Mouse (Mus musculus) heart, embryonic 14.5 days (tissue): ENCODE measurements around the gene Cfap126. TPM values are rescaled to one million over a fixed set of nuclear protein-coding genes. Genes with fewer than 3 reads are reported as not detected.

Experiments
- ATAC-seq: fragments of 200-750 bp; cut with Nextera tagmentation; 2 replicates; pipeline ENCODE4 v1.8.0; 2017; ENCODE audit warnings: low read depth, moderate TSS enrichment; ENCODE audit not compliant: insufficient number of reproducible peaks, insufficient read depth, low FRiP score
- H3K27ac ChIP-seq, 2 experiments: fragments of 200-500 bp in 1 of 2; fragments of 300-500 bp in 1 of 2; sonication (generic) in 1 of 2; replicated peaks in 1 of 2; 2 replicates each; pipeline ENCODE4 v1.5.1; 2012 to 2014; ENCODE audit warnings: low read depth in 2 of 2, low read length in 2 of 2, control low read depth in 1 of 2, mild to moderate bottlenecking in 1 of 2, mixed read lengths in 1 of 2; ENCODE audit not compliant: control insufficient read depth in 1 of 2, insufficient read depth in 1 of 2
- H3K27me3 ChIP-seq: fragments of 300-500 bp; sonication (generic); 2 replicates; pipeline ENCODE4 v1.6.1; 2014; ENCODE audit warnings: mild to moderate bottlenecking, low read length, control low read depth; ENCODE audit not compliant: control insufficient read depth, insufficient read depth
- H3K36me3 ChIP-seq: fragments of 300-500 bp; sonication (generic); 2 replicates; pipeline ENCODE4 v1.6.1; 2014; ENCODE audit warnings: mild to moderate bottlenecking, control low read depth, low read length, mixed read lengths; ENCODE audit not compliant: control insufficient read depth, insufficient read depth
- H3K4me1 ChIP-seq, 2 experiments: fragments of 200-500 bp in 1 of 2; fragments of 300-500 bp in 1 of 2; sonication (generic) in 1 of 2; 2 replicates each; pipeline ENCODE4 v1.6.1; 2012 to 2014; ENCODE audit warnings: low read length in 2 of 2, control low read depth in 1 of 2, mixed read lengths in 1 of 2; ENCODE audit not compliant: control insufficient read depth in 2 of 2, insufficient read depth in 2 of 2
- H3K4me2 ChIP-seq: fragments of 300-500 bp; sonication (generic); 2 replicates; pipeline ENCODE4 v1.6.1; 2014; ENCODE audit warnings: mild to moderate bottlenecking, low read length
- H3K4me3 ChIP-seq, 2 experiments: fragments of 200-500 bp in 1 of 2; fragments of 300-500 bp in 1 of 2; sonication (generic) in 1 of 2; 2 replicates each; pipeline ENCODE4 v1.5.1; 2012 to 2014; ENCODE audit warnings: low read length in 2 of 2, mild to moderate bottlenecking in 2 of 2, control low read depth in 1 of 2, low read depth in 1 of 2, moderate library complexity in 1 of 2; ENCODE audit not compliant: control insufficient read depth in 1 of 2, insufficient read depth in 1 of 2
- H3K9ac ChIP-seq: fragments of 300-500 bp; sonication (generic); 2 replicates; pipeline ENCODE4 v1.6.1; 2014; ENCODE audit warnings: mild to moderate bottlenecking, low read length
- H3K9me3 ChIP-seq: fragments of 300-500 bp; sonication (generic); 2 replicates; pipeline ENCODE4 v1.6.1; 2016; ENCODE audit warnings: low read length, control low read depth; ENCODE audit not compliant: control insufficient read depth
- WGBS: fragments of 180-500 bp; shearing (Covaris S2); extraction: QIAGEN DNeasy Blood & Tissue Kit; methylation state at CpG from one replicate; pipeline ENCODE4 v1.1.7; 2014; 5-methylcytosine and 5-hydroxymethylcytosine counted together
- polyA plus RNA-seq: library from polyadenylated mRNA; unstranded; fragments of >200 nt; fragmentation: Nextera tagmentation; extraction: Ambion mirVana; gene quantifications from 2 replicates; pipeline ENCODE4 v1.2.1, GENCODE M21; 2014

Gene Cfap126
- polyA plus RNA-seq, 1 experiment from 2014 or later = 3.0 TPM

- WGBS = 36% methylated on average over 4 of the region's 4 CpGs
- H3K4me3 ChIP-seq = no peak overlapping the region
- no peak overlapping the region for H3K9ac ChIP-seq
- no peak overlapping the region for H3K4me2 ChIP-seq
- H3K9me3 ChIP-seq = no peaks in the 10 kb centered on the region
- no peaks in the 10 kb centered on the region for H3K27me3 ChIP-seq
- H3K36me3 ChIP-seq = no peaks in the 10 kb centered on the region
- H3K27ac ChIP-seq = no peak overlapping the region
- ATAC-seq = no peak
- H3K4me1 ChIP-seq = peaks cover 6% of the 10 kb centered on the region in 2 experiments; a peak in 2 of 4 replicates
Observed at GRCm38 (mm10) chr1:171094424-171094823, 19.3 kb upstream of the Cfap126 start.

DNA sequence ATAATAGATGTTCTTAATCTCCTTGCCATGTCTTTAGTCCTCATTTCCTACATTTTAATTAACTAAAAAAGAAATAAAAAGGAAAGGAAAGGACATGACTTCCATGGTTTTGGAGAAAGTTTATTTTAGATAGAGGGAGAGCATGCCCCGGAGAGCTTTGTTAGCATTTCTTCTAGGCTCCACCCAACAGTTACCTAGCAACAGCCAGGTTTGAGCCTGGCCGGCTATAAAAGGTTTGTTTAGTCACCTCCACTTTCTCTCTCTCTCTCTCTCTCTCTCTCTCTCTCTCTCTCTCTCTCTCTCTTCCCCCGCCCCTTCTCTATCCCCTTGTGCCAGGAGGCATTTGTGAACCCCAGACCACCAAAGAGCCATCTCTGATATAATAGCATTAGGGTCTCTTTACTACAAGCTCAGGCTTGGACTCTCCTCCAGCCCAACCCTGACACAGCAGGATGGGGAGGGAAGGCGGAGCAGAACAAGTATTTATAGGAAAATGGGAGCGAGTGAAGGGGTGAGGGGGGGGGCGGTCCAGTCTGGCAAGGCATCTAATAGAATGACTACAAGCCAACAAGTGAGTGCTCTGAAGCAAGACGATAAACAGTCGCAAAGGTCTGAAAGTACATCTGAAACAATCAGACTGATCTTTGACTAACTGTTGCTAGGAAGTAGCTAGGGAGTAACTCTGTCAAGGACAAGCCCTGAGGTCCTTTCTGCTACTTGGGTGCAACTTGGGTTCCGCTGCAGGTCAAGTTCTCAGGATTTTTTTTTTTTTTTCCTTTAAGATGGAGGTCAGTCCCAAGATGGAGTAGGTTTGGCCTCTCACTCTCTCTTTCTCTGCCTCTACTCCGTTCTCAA is 17.4 kb upstream of the Cfap126 start:
- Histone ChIP-seq H3K36me3 (no peaks in the 10 kb centered on the region), H3K27me3 (no peaks in the 10 kb centered on the region), H3K9ac (no peak overlapping the region), H3K27ac (no peak overlapping the region), H3K9me3 (no peaks in the 10 kb centered on the region), H3K4me1 (peaks cover 6% of the 10 kb centered on the region in 2 experiments; a peak in 2 of 4 replicates), H3K4me3 (no peak overlapping the region), H3K4me2 (peak overlapping the region; percentile 47)
- WGBS = 23% methylated on average over 10 of the region's 10 CpGs
- no peak for ATAC-seq

DNA sequence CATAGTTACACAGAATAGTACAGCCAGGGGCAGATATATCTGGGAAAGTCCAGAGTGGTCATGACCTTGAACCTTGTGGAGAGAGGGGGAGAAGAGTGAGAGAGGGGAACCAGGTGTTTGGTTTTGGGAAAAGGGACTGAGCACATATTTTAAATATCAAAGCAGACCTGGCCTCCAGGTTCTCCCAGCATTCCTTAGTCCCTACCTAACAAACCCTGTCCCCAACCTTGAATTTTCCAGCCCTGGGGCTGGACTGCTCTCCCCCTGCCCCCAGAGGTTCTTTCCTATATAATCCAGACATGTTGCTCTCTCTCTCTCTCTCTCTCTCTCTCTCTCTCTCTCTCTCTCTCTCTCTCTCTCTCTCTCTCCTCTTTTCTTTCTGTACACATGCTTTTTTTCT is 16.6 kb upstream of the Cfap126 start:
- no peak for ATAC-seq

GRCm38 (mm10) chr1:171097612-171098011 is 16.1 kb upstream of the Cfap126 start:
- Histone ChIP-seq H3K27me3 (no peaks in the 10 kb centered on the region), H3K27ac (no peak overlapping the region), H3K4me3 (no peak overlapping the region), H3K4me2 (no peak overlapping the region), H3K36me3 (no peaks in the 10 kb centered on the region), H3K9me3 (no peaks in the 10 kb centered on the region), H3K4me1 (peaks cover 6 to 8% of the 10 kb centered on the region in 2 experiments; a peak in 2 of 4 replicates), H3K9ac (no peak overlapping the region)
- WGBS = 23% methylated on average over 2 of the region's 2 CpGs
- no peak for ATAC-seq

More for the DNA sequence above, 16.6 kb upstream of the Cfap126 start:
- no peak overlapping the region for H3K27ac ChIP-seq
- H3K4me3 ChIP-seq = no peak overlapping the region
- H3K27me3 ChIP-seq = no peaks in the 10 kb centered on the region
- H3K36me3 ChIP-seq = no peaks in the 10 kb centered on the region
- no peak overlapping the region for H3K4me2 ChIP-seq
- H3K9me3 ChIP-seq = no peaks in the 10 kb centered on the region
- H3K4me1 ChIP-seq = peaks cover 6 to 8% of the 10 kb centered on the region in 2 experiments; a peak in 2 of 4 replicates
- no peak overlapping the region for H3K9ac ChIP-seq

DNA sequence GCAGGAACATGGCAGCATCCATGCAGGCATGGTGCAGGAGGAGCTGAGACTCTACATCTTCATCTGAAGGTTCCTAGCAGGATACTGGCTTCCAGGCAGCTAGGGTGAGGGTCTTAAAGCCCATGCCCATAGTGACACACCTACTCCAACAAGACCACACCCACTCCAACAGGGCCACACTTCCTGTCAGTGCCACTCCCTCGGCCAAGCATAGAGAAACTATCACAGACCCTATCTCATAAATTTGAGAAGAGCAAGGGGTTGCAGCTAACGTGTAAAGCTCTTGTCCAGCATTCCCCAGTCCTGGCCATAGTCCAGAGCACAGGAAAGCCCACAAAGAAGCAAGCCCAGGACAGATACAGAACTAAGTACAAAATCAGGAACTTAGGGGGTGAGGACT is 12.7 kb upstream of the Cfap126 start:
- Histone ChIP-seq H3K9me3 (no peaks in the 10 kb centered on the region), H3K27ac (no peak overlapping the region), H3K4me2 (peak overlapping the region; percentile 74; the same call in 1 of the 2 replicates), H3K9ac (no peak overlapping the region), H3K4me3 (no peak overlapping the region), H3K36me3 (no peaks in the 10 kb centered on the region), H3K27me3 (no peaks in the 10 kb centered on the region), H3K4me1 (peaks cover 6 to 9% of the 10 kb centered on the region in 2 experiments; a peak in 2 of 4 replicates)
- WGBS = 41% methylated on average over 2 of the region's 2 CpGs
- no peak for ATAC-seq

DNA sequence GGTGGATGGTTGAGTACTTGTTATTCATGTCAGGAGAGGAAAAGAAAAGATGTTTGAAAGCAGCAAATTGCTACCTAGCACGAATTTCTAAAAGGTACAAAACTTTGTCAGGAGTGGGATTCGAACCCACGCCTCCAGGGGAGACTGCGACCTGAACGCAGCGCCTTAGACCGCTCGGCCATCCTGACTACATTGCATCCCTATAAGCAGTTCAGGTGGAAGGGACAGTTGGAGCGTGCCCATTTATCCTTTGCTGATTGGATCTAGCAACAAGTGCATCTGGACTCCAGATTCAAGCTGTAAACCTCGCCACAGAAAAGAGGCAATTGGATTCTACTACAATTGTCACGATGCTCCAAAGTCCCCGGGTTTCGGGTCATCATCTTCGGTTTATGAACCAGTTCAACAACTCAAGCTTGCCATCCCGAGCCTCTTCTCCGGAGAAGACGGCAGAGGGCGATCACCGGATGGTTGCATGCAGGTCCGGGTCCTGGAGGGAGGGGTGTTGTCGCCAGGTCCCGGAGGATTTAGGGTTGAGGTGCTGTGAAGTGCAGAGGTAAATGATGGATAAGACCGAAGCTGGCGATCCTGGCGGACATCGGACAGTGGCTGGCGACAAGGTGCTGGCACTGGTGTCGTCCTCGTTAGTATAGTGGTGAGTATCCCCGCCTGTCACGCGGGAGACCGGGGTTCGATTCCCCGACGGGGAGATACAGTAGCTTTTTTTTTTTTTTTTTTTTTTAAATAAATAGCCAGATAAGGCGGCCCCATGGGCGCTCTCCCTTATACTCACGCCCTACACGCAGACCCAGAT is 11.8 kb upstream of the Cfap126 start:
- peak overlapping the region; percentile 60 to 73 for H3K4me3 ChIP-seq
- H3K4me1 ChIP-seq = peaks cover under 1 to 4% of the 10 kb centered on the region in 2 experiments; a peak in 1 of 4 replicates
- H3K9ac ChIP-seq = peak overlapping the region; percentile 77
- WGBS = under 1% methylated on average over 40 of the region's 40 CpGs
- no peaks in the 10 kb centered on the region for H3K9me3 ChIP-seq
- no peaks in the 10 kb centered on the region for H3K27me3 ChIP-seq
- H3K27ac ChIP-seq = peak overlapping the region in 1 of 2 experiments; percentile 75; a peak in 2 of 4 replicates
- peak; percentile 80 for ATAC-seq
- peak overlapping the region; percentile 74 for H3K4me2 ChIP-seq
- no peaks in the 10 kb centered on the region for H3K36me3 ChIP-seq

DNA sequence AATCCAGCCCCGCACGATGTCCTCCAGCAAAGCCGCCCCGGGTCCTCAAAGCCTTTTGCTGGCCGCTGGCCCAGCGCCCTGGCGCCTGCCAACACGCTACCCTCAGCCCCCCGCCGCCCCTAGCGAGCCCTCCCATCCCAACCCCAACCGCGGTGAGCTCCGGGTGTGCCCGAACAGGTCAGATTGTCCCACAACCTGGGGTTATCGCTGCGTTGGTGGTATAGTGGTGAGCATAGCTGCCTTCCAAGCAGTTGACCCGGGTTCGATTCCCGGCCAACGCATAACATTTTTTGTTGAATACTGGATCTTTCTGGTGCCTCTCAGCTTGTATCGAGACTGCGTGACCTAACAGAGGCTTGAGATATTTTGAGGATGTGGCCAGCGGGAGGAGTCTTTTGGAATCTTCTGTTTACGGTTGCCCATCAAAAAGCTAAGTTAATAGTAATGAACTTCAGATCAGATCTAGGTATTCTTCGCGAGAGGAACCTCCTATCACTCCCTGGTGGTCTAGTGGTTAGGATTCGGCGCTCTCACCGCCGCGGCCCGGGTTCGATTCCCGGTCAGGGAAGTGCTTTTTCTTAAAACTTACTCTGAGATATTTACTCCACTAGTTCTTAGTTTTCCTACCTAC is 11.1 kb upstream of the Cfap126 start:
- Histone ChIP-seq H3K27ac (peak overlapping the region in 1 of 2 experiments; percentile 75; a peak in 3 of 4 replicates), H3K4me2 (peak overlapping the region; percentile 74), H3K4me3 (peak overlapping the region; percentile 60 to 73), H3K4me1 (peaks cover 0 to 4% of the 10 kb centered on the region in 2 experiments; a peak in 1 of 4 replicates), H3K9me3 (no peaks in the 10 kb centered on the region), H3K27me3 (no peaks in the 10 kb centered on the region), H3K9ac (peak overlapping the region; percentile 77), H3K36me3 (no peaks in the 10 kb centered on the region)
- under 1% methylated on average over 35 of the region's 35 CpGs for WGBS
- ATAC-seq = peak; percentile 87
